Mouse (Mus musculus): ENCODE results near the gene Runx2.

DNA sequence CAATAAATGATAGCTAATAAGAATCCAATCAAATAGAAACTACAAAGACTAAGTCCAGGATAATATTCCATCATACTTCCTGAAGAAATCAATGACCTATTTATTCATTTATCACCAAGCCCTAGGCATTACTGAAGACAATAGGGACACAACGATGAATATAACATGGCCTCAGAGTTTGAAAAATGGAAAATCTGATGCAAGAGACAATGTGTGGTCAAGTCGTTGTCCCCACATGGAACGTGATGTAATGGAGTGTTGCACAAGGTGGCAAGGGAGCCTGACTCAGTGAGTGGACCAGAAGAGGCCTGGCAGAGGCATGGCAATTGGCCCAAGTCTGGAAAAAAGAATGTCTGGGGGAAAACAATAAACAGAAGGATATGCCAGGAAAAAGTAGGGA, 161.5 kb downstream of the Runx2 start:
- TF ChIP-seq CTCF (IDR thresholded peaks at IDR 0.05; ENCODE audit: extremely low read depth, insufficient read depth, low read length) (no peak), POLR2A (IDR thresholded peaks at IDR 0.05; ENCODE audit: extremely low read depth, insufficient read depth, low read length) (no peak)
